Mouse (Mus musculus): Measurements from ENCODE around the gene Elavl4. TPM values are rescaled to one million over a fixed set of nuclear protein-coding genes. Genes with fewer than 3 reads are reported as not detected.

The Elavl4 gene
- polyA plus RNA-seq, 1 experiment from 2014 or later = 0.76 TPM

DNA sequence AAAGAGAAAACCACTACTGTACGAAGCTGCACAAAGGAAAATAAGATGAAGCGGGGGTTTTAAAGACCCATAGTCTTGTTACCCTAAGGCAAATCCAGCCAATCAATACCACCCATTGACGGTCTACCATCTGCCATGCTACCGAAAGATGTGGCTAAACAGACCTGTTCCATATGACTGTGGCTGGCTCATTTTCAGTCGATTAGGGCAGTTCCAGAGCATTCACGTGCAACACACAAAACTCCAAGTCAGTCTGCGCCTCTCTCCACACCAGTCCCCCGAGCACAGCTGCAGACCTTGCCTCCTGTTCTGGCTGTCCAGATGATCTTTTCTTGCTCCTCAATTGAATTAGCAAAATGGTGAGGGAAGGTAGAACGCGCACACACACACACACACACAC, 59.2 kb downstream of the Elavl4 start:
- Histone ChIP-seq H3K9me3 (replicated peaks) (no peaks in the 10 kb centered on the region), H3K4me2 (no peak overlapping the region), H3K27ac (no peak overlapping the region), H3K27me3 (replicated peaks) (no peaks in the 10 kb centered on the region), H3K9ac (no peak overlapping the region), H3K4me1 (no peaks in the 10 kb centered on the region), H3K36me3 (no peaks in the 10 kb centered on the region), H3K4me3 (no peak overlapping the region)
- WGBS (ENCODE audit: insufficient replicate concordance) = 68% methylated on average over 10 of the region's 10 CpGs
- no peak for ATAC-seq

DNA sequence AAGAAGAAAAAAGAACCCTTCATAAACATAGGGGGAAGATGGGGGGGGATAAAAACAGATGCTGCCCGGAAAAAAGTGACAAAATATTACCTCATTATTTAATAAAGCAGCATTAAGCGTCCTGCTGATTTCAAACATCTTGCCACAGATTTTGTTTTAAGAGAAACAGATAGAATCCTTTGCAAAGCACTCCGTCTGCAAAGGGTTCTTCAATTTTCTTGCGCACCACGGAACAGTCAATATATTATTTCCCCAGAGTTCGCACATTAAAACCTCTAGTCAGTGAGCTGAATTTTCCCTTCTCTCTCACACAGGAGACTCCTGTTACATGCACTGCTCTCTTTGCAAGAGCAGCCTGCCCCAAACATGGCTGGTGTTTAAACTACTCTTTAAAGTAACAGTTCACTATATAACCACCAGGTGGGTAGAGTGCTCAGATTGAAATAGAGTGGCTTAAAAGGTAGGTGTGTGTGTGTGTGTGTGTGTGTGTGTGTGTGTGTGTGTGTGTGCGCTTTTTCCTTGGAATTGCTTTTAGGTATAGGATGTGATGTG, 61.1 kb downstream of the Elavl4 start:
- Histone ChIP-seq H3K27me3 (replicated peaks) (no peaks in the 10 kb centered on the region), H3K27ac (no peak overlapping the region), H3K9ac (no peak overlapping the region), H3K36me3 (no peaks in the 10 kb centered on the region), H3K9me3 (replicated peaks) (no peaks in the 10 kb centered on the region), H3K4me2 (no peak overlapping the region), H3K4me1 (no peaks in the 10 kb centered on the region), H3K4me3 (no peak overlapping the region)
- WGBS (ENCODE audit: insufficient replicate concordance) = 59% methylated on average over 7 of the region's 7 CpGs
- no peak for ATAC-seq

DNA sequence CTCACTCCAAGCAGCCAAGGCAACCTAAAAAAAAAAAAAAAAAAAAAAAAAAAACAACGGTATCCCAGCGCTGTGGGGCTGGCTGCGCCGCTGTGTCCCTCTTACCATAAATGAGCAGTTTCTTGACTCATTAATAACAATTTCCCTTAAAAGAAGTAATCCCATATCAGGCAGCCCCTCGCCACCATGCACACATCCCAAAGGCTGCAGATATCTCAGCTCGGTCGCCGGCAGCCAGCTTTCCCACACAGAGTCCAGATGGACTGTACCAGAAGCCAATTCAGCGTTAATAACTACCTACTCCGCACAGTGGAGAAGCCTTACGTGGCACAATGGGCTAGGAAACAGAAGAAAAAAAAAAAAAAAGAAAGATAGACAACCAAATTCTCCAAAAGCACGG, 61.7 kb downstream of the Elavl4 start:
- H3K4me2 ChIP-seq = no peak overlapping the region

DNA sequence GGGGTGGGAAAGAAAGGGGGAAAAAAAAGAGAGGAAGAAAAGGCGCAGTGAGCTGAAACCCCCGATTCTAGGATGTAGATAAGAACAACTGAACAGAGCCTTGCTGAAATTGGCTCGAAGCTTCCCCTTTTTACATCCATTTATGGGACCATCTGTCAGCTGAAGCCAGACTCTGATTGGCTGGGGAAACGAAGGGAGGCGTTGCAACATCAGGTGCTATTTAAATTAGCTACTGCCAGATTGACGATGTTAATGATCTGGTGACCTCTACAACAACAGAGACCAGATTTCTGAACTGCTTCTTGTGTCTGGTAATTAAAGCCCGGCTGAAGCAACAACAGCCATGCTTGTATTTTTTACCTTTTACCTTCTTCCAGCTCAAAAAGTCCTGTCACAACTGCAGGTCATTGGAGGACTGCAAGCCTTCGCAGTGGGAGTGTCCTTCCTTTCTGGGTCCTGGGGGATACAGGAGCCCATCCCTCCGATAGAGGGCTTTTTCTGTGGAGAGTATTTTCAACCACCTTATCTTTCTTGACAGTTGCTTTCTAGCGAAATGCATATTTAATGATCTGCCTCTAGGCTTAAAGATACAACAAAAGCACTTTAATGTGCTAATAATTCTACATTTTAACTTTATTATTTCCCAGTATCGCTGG, 64.2 kb downstream of the Elavl4 start:
- Histone ChIP-seq H3K36me3 (no peaks in the 10 kb centered on the region), H3K4me2 (no peak overlapping the region), H3K4me3 (no peak overlapping the region), H3K27ac (no peak overlapping the region), H3K9ac (no peak overlapping the region), H3K4me1 (no peaks in the 10 kb centered on the region), H3K27me3 (replicated peaks) (no peaks in the 10 kb centered on the region), H3K9me3 (replicated peaks) (no peaks in the 10 kb centered on the region)
- 14% methylated on average over 11 of the region's 11 CpGs for WGBS (ENCODE audit: insufficient replicate concordance)
- ATAC-seq = no peak

More for the DNA sequence above, 61.7 kb downstream of the Elavl4 start:
- no peaks in the 10 kb centered on the region for H3K36me3 ChIP-seq
- no peak for ATAC-seq
- no peak overlapping the region for H3K9ac ChIP-seq
- H3K4me3 ChIP-seq = no peak overlapping the region
- H3K9me3 ChIP-seq (replicated peaks) = no peaks in the 10 kb centered on the region
- H3K27me3 ChIP-seq (replicated peaks) = no peaks in the 10 kb centered on the region
- no peak overlapping the region for H3K27ac ChIP-seq
- H3K4me1 ChIP-seq = no peaks in the 10 kb centered on the region
- WGBS (ENCODE audit: insufficient replicate concordance) = 66% methylated on average over 12 of the region's 12 CpGs

DNA sequence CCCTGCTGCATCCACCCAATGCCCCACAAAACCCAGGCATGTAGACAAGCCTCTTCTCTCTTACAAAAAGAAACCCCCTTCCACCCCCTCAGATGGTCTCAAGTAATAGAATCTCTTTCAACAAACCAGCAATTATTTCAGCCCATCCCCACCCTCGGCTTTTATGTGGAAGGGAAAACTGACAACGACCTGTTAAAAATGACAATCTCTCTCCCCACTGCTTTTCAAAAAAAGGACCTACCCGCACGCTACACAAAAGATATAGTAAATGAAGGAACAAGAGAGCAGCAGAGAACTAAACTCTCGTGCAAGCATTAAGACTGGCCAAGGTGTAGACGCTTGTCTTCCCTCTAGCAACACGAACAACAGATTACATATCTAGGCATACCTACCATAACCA, 64.9 kb downstream of the Elavl4 start:
- Histone ChIP-seq H3K9me3 (replicated peaks) (no peaks in the 10 kb centered on the region), H3K27ac (no peak overlapping the region), H3K4me3 (no peak overlapping the region), H3K27me3 (replicated peaks) (no peaks in the 10 kb centered on the region), H3K36me3 (no peaks in the 10 kb centered on the region), H3K4me1 (no peaks in the 10 kb centered on the region), H3K4me2 (peak overlapping the region; percentile 12; the same call in 1 of the 2 replicates), H3K9ac (no peak overlapping the region)
- no peak for ATAC-seq
- 55% methylated on average over 7 of the region's 7 CpGs for WGBS (ENCODE audit: insufficient replicate concordance)

DNA sequence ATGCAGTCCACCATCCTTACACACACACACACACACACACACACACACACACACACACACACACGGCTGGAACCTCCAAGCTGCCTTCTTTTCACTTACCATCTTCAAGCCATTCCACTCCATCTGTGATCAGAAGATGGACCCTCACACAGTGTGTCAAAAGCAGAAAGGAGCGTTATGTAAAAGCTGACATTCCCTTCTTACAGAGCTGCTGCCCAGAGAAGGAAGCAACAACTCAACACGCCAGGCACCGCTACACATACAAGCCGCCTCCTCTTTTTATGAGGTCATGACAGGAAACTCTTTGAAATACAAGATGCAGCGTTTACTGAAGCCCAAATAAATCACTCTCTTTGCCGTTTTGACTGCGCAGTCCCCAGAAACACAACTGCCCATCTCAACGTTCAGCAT, 65.3 kb downstream of the Elavl4 start:
- no peaks in the 10 kb centered on the region for H3K9me3 ChIP-seq (replicated peaks)
- H3K4me1 ChIP-seq = no peaks in the 10 kb centered on the region
- no peak overlapping the region for H3K27ac ChIP-seq
- WGBS (ENCODE audit: insufficient replicate concordance) = 40% methylated on average over 9 of the region's 9 CpGs
- H3K9ac ChIP-seq = no peak overlapping the region
- H3K36me3 ChIP-seq = no peaks in the 10 kb centered on the region
- H3K4me3 ChIP-seq = no peak overlapping the region
- peak overlapping the region; percentile 12; the same call in 1 of the 2 replicates for H3K4me2 ChIP-seq
- ATAC-seq = no peak
- H3K27me3 ChIP-seq (replicated peaks) = no peaks in the 10 kb centered on the region

DNA sequence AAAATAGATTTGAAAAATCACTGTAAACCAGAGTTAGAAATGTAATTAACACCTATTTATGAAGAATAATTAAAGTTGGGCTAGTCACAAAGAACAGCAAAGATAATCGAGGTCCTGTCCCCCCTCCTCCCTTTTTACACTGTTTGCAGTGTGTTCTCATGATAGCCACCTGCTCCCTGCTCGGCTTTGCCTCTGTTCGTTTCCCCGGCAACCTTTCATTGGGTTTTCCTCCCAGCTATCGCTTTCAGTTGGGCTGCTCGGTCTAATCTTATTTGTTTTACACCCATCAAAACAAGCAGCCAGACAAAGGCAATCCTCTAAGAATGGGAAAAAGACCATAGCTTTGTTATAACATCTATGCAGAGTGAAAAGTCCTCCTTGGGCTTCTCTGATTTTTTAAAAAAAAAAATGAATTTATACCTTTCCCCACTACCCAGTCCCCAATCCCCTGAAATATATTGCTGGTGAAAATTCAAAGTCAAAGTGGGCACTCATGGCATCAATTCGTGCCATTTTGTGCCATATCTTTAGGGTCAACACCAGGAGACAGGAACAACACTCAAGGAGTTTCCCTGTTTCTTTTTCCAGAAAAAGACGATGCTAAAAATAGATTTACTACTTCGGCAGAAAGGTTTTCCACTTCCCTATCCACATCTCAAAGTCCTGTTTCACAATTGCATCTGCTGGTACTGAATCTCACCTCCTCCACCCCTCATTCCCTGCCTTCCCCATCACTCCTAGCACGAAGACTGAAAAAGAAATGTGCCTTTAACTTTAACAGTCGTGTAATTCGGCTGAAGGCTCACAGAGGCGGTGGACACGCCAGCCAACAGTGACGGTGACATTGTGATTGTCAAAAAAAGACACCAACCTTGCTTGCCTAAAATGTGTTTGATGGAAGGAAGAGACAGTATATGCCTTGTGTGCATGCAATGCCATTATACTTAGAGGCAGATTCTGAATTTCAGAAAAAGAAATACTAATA, 66.1 kb downstream of the Elavl4 start:
- Histone ChIP-seq H3K4me3 (no peak overlapping the region), H3K9me3 (replicated peaks) (no peaks in the 10 kb centered on the region), H3K36me3 (no peaks in the 10 kb centered on the region), H3K9ac (no peak overlapping the region), H3K4me2 (no peak overlapping the region), H3K27me3 (replicated peaks) (no peaks in the 10 kb centered on the region), H3K27ac (no peak overlapping the region), H3K4me1 (no peaks in the 10 kb centered on the region)
- ATAC-seq = no peak
- 28% methylated on average over 15 of the region's 15 CpGs for WGBS (ENCODE audit: insufficient replicate concordance)

DNA sequence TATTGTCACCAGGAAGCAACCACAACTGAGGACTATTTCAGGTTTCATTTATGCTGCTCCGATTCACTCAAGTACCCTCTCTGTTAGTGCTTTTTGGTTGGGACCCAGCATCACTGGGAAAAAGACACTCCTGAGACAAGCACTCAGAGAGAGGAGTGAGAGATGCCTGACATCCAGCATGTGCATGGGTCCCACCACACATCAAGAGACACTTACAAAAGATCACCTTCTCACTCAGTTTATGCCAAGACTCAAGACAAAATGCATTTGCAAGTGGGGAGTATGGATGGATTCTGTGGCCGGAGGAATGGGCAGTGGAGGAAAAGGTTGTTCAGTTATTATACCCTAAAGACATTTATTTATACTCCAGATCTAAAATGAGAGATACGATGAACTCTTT, 67.3 kb downstream of the Elavl4 start:
- WGBS (ENCODE audit: insufficient replicate concordance) = 70% methylated on average over 3 of the region's 3 CpGs
- H3K27me3 ChIP-seq (replicated peaks) = no peaks in the 10 kb centered on the region
- H3K9ac ChIP-seq = no peak overlapping the region
- no peak for ATAC-seq
- no peaks in the 10 kb centered on the region for H3K36me3 ChIP-seq
- no peak overlapping the region for H3K27ac ChIP-seq
- H3K4me3 ChIP-seq = no peak overlapping the region
- no peak overlapping the region for H3K4me2 ChIP-seq
- no peaks in the 10 kb centered on the region for H3K9me3 ChIP-seq (replicated peaks)
- H3K4me1 ChIP-seq = no peaks in the 10 kb centered on the region

DNA sequence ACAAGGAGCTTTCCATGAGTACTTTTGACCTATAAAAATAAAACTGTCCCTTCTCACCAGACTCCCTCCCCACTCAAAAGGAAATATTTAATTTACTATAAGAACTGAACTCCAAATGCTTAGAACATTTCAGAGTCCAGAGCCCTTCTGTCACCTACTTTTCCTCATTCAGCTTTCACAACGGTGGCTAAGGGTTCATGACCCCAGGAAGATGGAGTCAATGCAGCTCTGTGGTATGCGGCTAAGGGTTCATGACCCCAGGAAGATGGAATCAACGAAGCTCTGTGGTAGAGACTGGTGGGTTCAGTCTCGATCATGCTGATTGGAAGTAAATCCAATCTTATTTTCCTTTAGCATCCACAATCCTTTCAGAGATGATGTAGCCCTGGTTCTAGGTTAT, 81.7 kb downstream of the Elavl4 start:
- no peaks in the 10 kb centered on the region for H3K36me3 ChIP-seq

DNA sequence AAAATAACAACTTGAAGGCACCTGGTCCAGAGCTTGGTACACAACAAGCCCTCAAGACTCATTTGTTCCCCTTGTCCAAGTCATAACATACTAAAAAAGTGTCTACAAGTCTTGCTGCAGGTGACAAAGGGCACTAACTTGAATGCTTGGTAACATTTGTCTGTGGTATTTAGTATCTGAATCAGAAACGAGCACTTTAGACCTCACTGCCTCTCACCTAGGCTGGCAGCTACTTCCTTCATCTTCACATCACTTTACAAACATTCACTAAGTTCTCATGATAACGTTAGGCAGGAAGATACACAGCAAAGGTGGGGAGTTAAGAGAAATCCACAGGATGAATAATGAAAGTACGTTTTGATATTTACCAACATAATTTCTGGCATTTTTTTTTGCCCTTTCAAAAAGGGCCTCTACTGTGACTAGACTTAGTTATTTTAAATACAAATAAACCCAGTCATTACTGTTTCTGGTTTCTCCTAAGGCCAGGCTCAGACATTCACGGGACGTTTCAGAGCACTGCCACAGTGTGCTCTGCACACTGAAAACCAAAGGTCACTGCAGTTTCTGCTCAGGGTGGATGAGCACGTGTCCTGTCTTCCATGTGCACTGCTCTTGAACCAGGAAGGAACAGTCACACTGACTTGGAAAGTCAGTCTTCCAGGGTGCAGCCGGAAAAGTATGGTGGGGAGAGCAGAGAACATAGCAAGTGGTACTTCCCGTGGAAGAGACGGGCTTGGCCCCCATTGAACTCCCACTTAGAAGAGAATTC, 84.7 kb downstream of the Elavl4 start:
- Histone ChIP-seq H3K4me3 (no peak overlapping the region), H3K4me1 (no peaks in the 10 kb centered on the region), H3K9ac (no peak overlapping the region), H3K27me3 (replicated peaks) (no peaks in the 10 kb centered on the region), H3K4me2 (no peak overlapping the region), H3K27ac (no peak overlapping the region), H3K9me3 (replicated peaks) (no peaks in the 10 kb centered on the region), H3K36me3 (no peaks in the 10 kb centered on the region)
- 59% methylated on average over 9 of the region's 9 CpGs for WGBS (ENCODE audit: insufficient replicate concordance)
- no peak for ATAC-seq

More for the DNA sequence above, 81.7 kb downstream of the Elavl4 start:
- Histone ChIP-seq H3K9ac (no peak overlapping the region), H3K9me3 (replicated peaks) (no peaks in the 10 kb centered on the region), H3K27ac (no peak overlapping the region), H3K4me3 (no peak overlapping the region), H3K4me1 (no peaks in the 10 kb centered on the region), H3K27me3 (replicated peaks) (no peaks in the 10 kb centered on the region), H3K4me2 (no peak overlapping the region)
- ATAC-seq = no peak
- WGBS (ENCODE audit: insufficient replicate concordance) = 48% methylated on average over 4 of the region's 4 CpGs

DNA sequence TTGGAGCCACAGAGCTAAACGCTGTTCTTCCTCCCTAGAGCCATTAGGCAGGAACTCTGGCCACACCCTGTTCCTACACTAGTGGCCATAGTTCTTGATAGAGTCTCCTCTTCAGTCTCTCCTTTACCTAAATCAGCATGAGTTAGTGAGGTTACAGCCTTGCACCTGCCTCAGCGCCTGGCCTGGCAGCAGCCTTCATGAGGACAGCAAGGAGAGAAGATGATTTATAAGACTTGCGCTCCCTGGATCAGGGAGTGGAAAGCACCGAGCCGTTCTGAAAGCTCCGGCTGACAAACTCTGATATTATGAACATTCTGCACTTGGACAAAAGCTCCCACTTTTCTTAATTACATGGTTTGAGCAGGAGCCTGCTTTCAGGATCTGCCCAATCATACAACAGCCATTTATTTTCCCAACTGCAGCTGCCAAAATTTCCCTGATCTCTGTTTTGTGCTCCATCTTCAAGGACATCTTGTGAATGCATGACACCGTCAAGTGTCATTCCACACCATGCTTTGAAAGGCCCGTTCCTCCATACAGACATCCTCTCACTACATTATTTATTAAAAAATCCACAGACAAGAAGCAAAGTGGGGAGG, 87.3 kb downstream of the Elavl4 start:
- Histone ChIP-seq H3K27ac (no peak overlapping the region), H3K4me1 (no peaks in the 10 kb centered on the region), H3K9ac (no peak overlapping the region), H3K4me3 (no peak overlapping the region), H3K36me3 (no peaks in the 10 kb centered on the region), H3K4me2 (no peak overlapping the region), H3K27me3 (replicated peaks) (no peaks in the 10 kb centered on the region), H3K9me3 (replicated peaks) (no peaks in the 10 kb centered on the region)
- 66% methylated on average over 8 of the region's 8 CpGs for WGBS (ENCODE audit: insufficient replicate concordance)
- no peak for ATAC-seq
